Mouse (Mus musculus) limb, embryonic 13.5 days (tissue): ENCODE results near the gene Olfr572. TPM values are rescaled to one million over a fixed set of nuclear protein-coding genes. Genes with fewer than 3 reads are reported as not detected.

Source experiments
- ATAC-seq: fragments of 200-750 bp; cut with Nextera tagmentation; 2 replicates; pipeline ENCODE4 v1.8.0; 2017; ENCODE audit warnings: low read depth, moderate number of reproducible peaks, moderate TSS enrichment; ENCODE audit not compliant: low FRiP score
- H3K27ac ChIP-seq: fragments of 300-500 bp; sonication (generic); 2 replicates; pipeline ENCODE4 v1.5.1; 2015; ENCODE audit warnings: inconsistent platforms, mild to moderate bottlenecking, moderate library complexity
- H3K27me3 ChIP-seq: fragments of 300-500 bp; sonication (generic); 2 replicates; pipeline ENCODE4 v1.6.1; 2015; ENCODE audit warnings: mild to moderate bottlenecking, inconsistent platforms
- H3K36me3 ChIP-seq: fragments of 300-500 bp; sonication (generic); 2 replicates; pipeline ENCODE4 v1.6.1; 2015; ENCODE audit warnings: inconsistent platforms, mild to moderate bottlenecking, moderate library complexity
- H3K4me1 ChIP-seq: fragments of 300-500 bp; sonication (generic); 2 replicates; pipeline ENCODE4 v1.6.1; 2015; ENCODE audit warnings: inconsistent platforms
- H3K4me2 ChIP-seq: fragments of 300-500 bp; sonication (generic); replicated peaks from 2 replicates; pipeline ENCODE4 v1.6.1; 2015; ENCODE audit warnings: inconsistent platforms, mild to moderate bottlenecking, moderate library complexity
- H3K4me3 ChIP-seq: fragments of 300-500 bp; sonication (generic); 2 replicates; pipeline ENCODE4 v1.5.1; 2015; ENCODE audit warnings: moderate library complexity, mild to moderate bottlenecking, inconsistent platforms
- H3K9ac ChIP-seq: fragments of 300-500 bp; sonication (generic); 2 replicates; pipeline ENCODE4 v1.6.1; 2015; ENCODE audit warnings: mild to moderate bottlenecking, inconsistent platforms
- H3K9me3 ChIP-seq: fragments of 300-500 bp; sonication (generic); 2 replicates; pipeline ENCODE4 v1.6.1; 2016; ENCODE audit warnings: inconsistent platforms
- WGBS: fragments of 180-500 bp; shearing (Covaris S2); methylation state at CpG from one replicate; pipeline ENCODE4 v1.1.7; 2015; 5-methylcytosine and 5-hydroxymethylcytosine counted together
- polyA plus RNA-seq: library from polyadenylated mRNA; unstranded; fragments of >200 nt; fragmentation: Nextera tagmentation; extraction: Ambion mirVana; gene quantifications from 2 replicates; pipeline ENCODE4 v1.2.1, GENCODE M21; 2015

The Olfr572 gene
- polyA plus RNA-seq, 1 experiment from 2014 or later, result not detected

- no peaks in the 10 kb centered on the region for H3K4me1 ChIP-seq
- no peak overlapping the region for H3K9ac ChIP-seq
- 73% methylated on average over 3 of the region's 3 CpGs for WGBS
- H3K36me3 ChIP-seq, result no peaks in the 10 kb centered on the region
- no peak overlapping the region for H3K4me2 ChIP-seq
- no peaks in the 10 kb centered on the region for H3K9me3 ChIP-seq
- H3K27me3 ChIP-seq, result no peaks in the 10 kb centered on the region
- H3K4me3 ChIP-seq, result no peak overlapping the region
- no peak for ATAC-seq
- H3K27ac ChIP-seq, result no peak overlapping the region
Observed at GRCm38 (mm10) chr7:102958137-102958536, 33.9 kb downstream of the Olfr572 start.

GRCm38 (mm10) chr7:102958593-102958992 lies 34.4 kb downstream of the Olfr572 start, which contains the start of gene Olfr575:
TSS of gene Olfr575 (minus strand) at chr7:102958775.
- no peaks in the 10 kb centered on the region for H3K27me3 ChIP-seq
- no peak within 1 kb of the TSS for H3K4me2 ChIP-seq
- no peaks in the 10 kb centered on the region for H3K36me3 ChIP-seq
- H3K4me1 ChIP-seq, result no peaks in the 10 kb centered on the region
- no peak within 1 kb of the TSS for H3K9ac ChIP-seq
- 70% methylated on average over 1 of the region's 1 CpGs for WGBS
- no peak within 1 kb of the TSS for H3K4me3 ChIP-seq
- ATAC-seq, result no peak; the same call in 1 of the 2 replicates
- H3K9me3 ChIP-seq, result no peaks in the 10 kb centered on the region
- H3K27ac ChIP-seq, result no peak within 1 kb of the TSS

GRCm38 (mm10) chr7:102962360-102962759 lies 38.2 kb downstream of the Olfr572 start, which contains the start of gene Olfr576:
TSS of gene Olfr576 (plus strand) at chr7:102962660.
- Histone ChIP-seq H3K36me3 (no peaks in the 10 kb centered on the region), H3K9ac (no peak within 1 kb of the TSS), H3K4me1 (no peaks in the 10 kb centered on the region), H3K27ac (no peak within 1 kb of the TSS), H3K4me3 (no peak within 1 kb of the TSS), H3K27me3 (no peaks in the 10 kb centered on the region), H3K9me3 (no peaks in the 10 kb centered on the region), H3K4me2 (no peak within 1 kb of the TSS)
- WGBS, result 55% methylated on average over 2 of the region's 2 CpGs
- no peak for ATAC-seq

GRCm38 (mm10) chr7:102974399-102974798 lies 50.2 kb downstream of the Olfr572 start:
- Histone ChIP-seq H3K4me1 (no peaks in the 10 kb centered on the region), H3K9ac (no peak overlapping the region), H3K27ac (no peak overlapping the region), H3K4me3 (no peak overlapping the region), H3K36me3 (no peaks in the 10 kb centered on the region), H3K27me3 (no peaks in the 10 kb centered on the region), H3K9me3 (0 out of 2 replicates have a peak, but pooled peaks cover 3% of the 10 kb centered on the region), H3K4me2 (no peak overlapping the region)
- WGBS, result 42% methylated on average over 1 of the region's 1 CpGs
- no peak for ATAC-seq

GRCm38 (mm10) chr7:102975843-102976242 lies 51.6 kb downstream of the Olfr572 start, which contains the start of gene Olfr577:
TSS of gene Olfr577 (minus strand) at chr7:102975943.
- Histone ChIP-seq H3K4me3 (no peak within 1 kb of the TSS), H3K4me1 (no peaks in the 10 kb centered on the region), H3K36me3 (no peaks in the 10 kb centered on the region), H3K27ac (no peak within 1 kb of the TSS), H3K9me3 (0 out of 2 replicates have a peak, but pooled peaks cover 3% of the 10 kb centered on the region), H3K9ac (no peak within 1 kb of the TSS), H3K4me2 (no peak within 1 kb of the TSS), H3K27me3 (no peaks in the 10 kb centered on the region)
- 79% methylated on average over 2 of the region's 2 CpGs for WGBS
- no peak for ATAC-seq

Other genes starting within 250 kb of the Olfr572 start
- gene Trim68, start 237.1 kb upstream of the Olfr572 start, polyA plus RNA-seq, result 17.0 and 19.9 TPM in 2 replicates
- not detected in 2 replicates for gene Olfr557, start 228.5 kb upstream of the Olfr572 start, polyA plus RNA-seq
- gene Olfr558, start 222.2 kb upstream of the Olfr572 start, polyA plus RNA-seq, result 0.10 and 0.17 TPM in 2 replicates
- not detected in 2 replicates for gene Olfr33, start 205.3 kb upstream of the Olfr572 start, polyA plus RNA-seq
- gene Olfr559, start 196.9 kb upstream of the Olfr572 start, polyA plus RNA-seq, result not detected in 2 replicates
- not detected in 2 replicates for gene Olfr560, start 165.0 kb upstream of the Olfr572 start, polyA plus RNA-seq
- not detected in 2 replicates for gene Olfr78, start 164.9 kb upstream of the Olfr572 start, polyA plus RNA-seq
- gene Olfr561, start 153.2 kb upstream of the Olfr572 start, polyA plus RNA-seq, result not detected in 2 replicates
- gene Olfr564, start 120.9 kb upstream of the Olfr572 start, polyA plus RNA-seq, result not detected in 2 replicates
- not detected in 2 replicates for gene Olfr566, start 65.6 kb upstream of the Olfr572 start, polyA plus RNA-seq
- not detected in 2 replicates for gene Olfr568, start 47.3 kb upstream of the Olfr572 start, polyA plus RNA-seq
- gene Olfr569, start 33.5 kb upstream of the Olfr572 start, polyA plus RNA-seq, result not detected in 2 replicates
- not detected in 2 replicates for gene Olfr570, start 29.8 kb upstream of the Olfr572 start, polyA plus RNA-seq
- not detected in 2 replicates for gene Olfr571, start 6.9 kb upstream of the Olfr572 start, polyA plus RNA-seq
- gene Olfr573-ps1, start 18.2 kb downstream of the Olfr572 start, polyA plus RNA-seq, result not detected in 2 replicates
- not detected in 2 replicates for gene Olfr574, start 24.1 kb downstream of the Olfr572 start, polyA plus RNA-seq
- gene Olfr575, start 34.4 kb downstream of the Olfr572 start, polyA plus RNA-seq, result not detected in 2 replicates
- gene Olfr576, start 38.3 kb downstream of the Olfr572 start, polyA plus RNA-seq, result not detected in 2 replicates
- not detected in 2 replicates for gene Olfr577, start 51.5 kb downstream of the Olfr572 start, polyA plus RNA-seq
- gene Olfr578, start 64.9 kb downstream of the Olfr572 start, polyA plus RNA-seq, result not detected in 2 replicates
- not detected in 2 replicates for gene Olfr582, start 113.6 kb downstream of the Olfr572 start, polyA plus RNA-seq
- not detected in 2 replicates for gene Olfr583, start 126.9 kb downstream of the Olfr572 start, polyA plus RNA-seq
- not detected in 2 replicates for gene Olfr584, start 157.5 kb downstream of the Olfr572 start, polyA plus RNA-seq
- gene Olfr585, start 173.3 kb downstream of the Olfr572 start, polyA plus RNA-seq, result not detected in 2 replicates
- not detected in 2 replicates for gene Olfr586, start 201.2 kb downstream of the Olfr572 start, polyA plus RNA-seq
- gene Olfr588-ps1, start 216.5 kb downstream of the Olfr572 start, polyA plus RNA-seq, result not detected in 2 replicates
- gene Olfr589, start 231.9 kb downstream of the Olfr572 start, polyA plus RNA-seq, result not detected in 2 replicates